Mouse (Mus musculus) embryonic stem cell, embryonic (primary cell): ENCODE data around the gene Slc32a1.

Source experiments
- CTCF ChIA-PET, 4 experiments: fragments of 300-600 bp in 2 of 4; fragments of 350-600 bp in 2 of 4; sonication (Branson Sonifier 250); formaldehyde crosslinking; loops; one replicate each; lab custom pipeline; 2022; ENCODE audit warnings: inconsistent platforms in 2 of 4; lab: Charles Lee
- POLR2A ChIA-PET, 4 experiments: fragments of 300-600 bp in 2 of 4; fragments of 350-600 bp in 2 of 4; sonication (Branson Sonifier 250); formaldehyde crosslinking; loops; one replicate each; lab custom pipeline; 2022; ENCODE audit warnings: antibody characterized with exemption in 4 of 4, inconsistent platforms in 1 of 4; lab: Charles Lee

The Slc32a1 gene

GRCm38 (mm10) chr2:158602663-158603062 is 7.9 kb upstream of the Slc32a1 start:
- POLR2A ChIA-PET: interaction anchor here in 2 of 4 experiments (0.7 to 1.6 kb wide), 4 partner anchors 11 to 52 kb away, joined by 3 to 5 read pairs (median 3); no protein-coding TSS in a partner anchor
- CTCF ChIA-PET: interaction anchor here in 3 of 4 experiments (0.6 to 2.5 kb wide), 4 partner anchors 52 to 225 kb away, joined by 5 to 10 read pairs (median 6); no protein-coding TSS in a partner anchor

GRCm38 (mm10) chr2:158606511-158606964 is 4.0 kb upstream of the Slc32a1 start:
- ChIA-PET POLR2A (no interaction called here), CTCF (no interaction called here)

GRCm38 (mm10) chr2:158609681-158610080 is 886 bp upstream of the Slc32a1 start:
- ChIA-PET POLR2A (interaction anchor here (0.6 to 2.4 kb wide), 24 partner anchors 9 to 457 kb away, joined by 3 to 14 read pairs (median 4); partner anchors contain the start of gene Actr5 (in 3 of the 4)), CTCF (interaction anchor here (0.6 to 4.3 kb wide), 22 partner anchors 14 to 293 kb away, joined by 3 to 26 read pairs (median 6); partner anchors contain the start of gene Actr5 (in 1 of the 4))

GRCm38 (mm10) chr2:158611326-158611719 is 756 bp downstream of the Slc32a1 start:
- CTCF ChIA-PET: interaction anchor here (0.7 to 4.3 kb wide), 21 partner anchors 10 to 77 kb away, joined by 3 to 26 read pairs (median 6); partner anchors contain the start of gene Actr5 (in 1 of the 4)
- POLR2A ChIA-PET: interaction anchor here in 3 of 4 experiments (0.6 to 2.4 kb wide), 13 partner anchors 14 to 92 kb away, joined by 3 to 14 read pairs (median 5); partner anchors contain the start of gene Actr5 (in 1 of the 3)

GRCm38 (mm10) chr2:158611726-158612670 is 1.4 kb downstream of the Slc32a1 start:
- ChIA-PET POLR2A (interaction anchor here in 3 of 4 experiments (0.6 to 2.4 kb wide), 17 partner anchors 14 to 162 kb away, joined by 3 to 8 read pairs (median 3); no protein-coding TSS in a partner anchor), CTCF (interaction anchor here (0.6 to 4.3 kb wide), 23 partner anchors 9 to 100 kb away, joined by 3 to 26 read pairs (median 5); partner anchors contain the start of gene Actr5 (in 1 of the 4))

- CTCF ChIA-PET: interaction anchor here (1.0 to 4.3 kb wide), 15 partner anchors 12 to 251 kb away, joined by 3 to 32 read pairs (median 7); partner anchors contain the start of gene Actr5 (in 1 of the 4)
- POLR2A ChIA-PET: interaction anchor here in 2 of 4 experiments (1.1 to 2.4 kb wide), 6 partner anchors 10 to 64 kb away, joined by 3 to 8 read pairs (median 4); no protein-coding TSS in a partner anchor
Observed at GRCm38 (mm10) chr2:158612671-158613250, 2.2 kb downstream of the Slc32a1 start.

GRCm38 (mm10) chr2:158613541-158614417 is 3.2 kb downstream of the Slc32a1 start:
- CTCF ChIA-PET: interaction anchor here (0.5 to 2.4 kb wide), 39 partner anchors 11 to 807 kb away, joined by 3 to 32 read pairs (median 4); partner anchors contain the start of gene Actr5 (in 2 of the 4)
- POLR2A ChIA-PET: interaction anchor here in 3 of 4 experiments (0.6 to 2.1 kb wide), 14 partner anchors 9 to 75 kb away, joined by 3 to 9 read pairs (median 4); partner anchors contain the start of gene Actr5 (in 2 of the 3)

GRCm38 (mm10) chr2:158614418-158614955 is 3.9 kb downstream of the Slc32a1 start:
- POLR2A ChIA-PET: interaction anchor here (0.6 to 2.1 kb wide), 12 partner anchors 10 to 562 kb away, joined by 3 to 9 read pairs (median 4); partner anchors contain the start of gene Actr5 (in 2 of the 4)
- CTCF ChIA-PET: interaction anchor here (0.5 to 2.4 kb wide), 29 partner anchors 10 to 643 kb away, joined by 3 to 32 read pairs (median 5); partner anchors contain the start of gene Actr5 (in 2 of the 4)

GRCm38 (mm10) chr2:158615161-158615680 is 4.7 kb downstream of the Slc32a1 start:
- ChIA-PET POLR2A (interaction anchor here (0.6 to 2.1 kb wide), 8 partner anchors 10 to 563 kb away, joined by 3 to 11 read pairs (median 6); partner anchors contain the start of gene Actr5 (in 2 of the 4)), CTCF (interaction anchor here in 3 of 4 experiments (0.5 to 2.4 kb wide), 11 partner anchors 14 to 644 kb away, joined by 3 to 32 read pairs (median 4); no protein-coding TSS in a partner anchor)

GRCm38 (mm10) chr2:158615702-158616101 is 5.1 kb downstream of the Slc32a1 start:
- ChIA-PET CTCF (interaction anchor here (0.6 to 2.2 kb wide), 7 partner anchors 14 to 69 kb away, joined by 3 to 8 read pairs (median 4); no protein-coding TSS in a partner anchor), POLR2A (interaction anchor here in 3 of 4 experiments (0.6 to 2.0 kb wide), 8 partner anchors 9 to 66 kb away, joined by 3 to 11 read pairs (median 3); partner anchors contain the start of gene Actr5 (in 3 of the 3))

GRCm38 (mm10) chr2:158616296-158616695 is 5.7 kb downstream of the Slc32a1 start:
- CTCF ChIA-PET: interaction anchor here (0.6 to 2.2 kb wide), 11 partner anchors 8 to 92 kb away, joined by 3 to 8 read pairs (median 4); partner anchors contain the start of gene Actr5 (in 1 of the 4)
- POLR2A ChIA-PET: interaction anchor here in 3 of 4 experiments (0.6 to 2.0 kb wide), 11 partner anchors 8 to 66 kb away, joined by 3 to 11 read pairs (median 3); partner anchors contain the start of gene Actr5 (in 3 of the 3)

GRCm38 (mm10) chr2:158616790-158617189 is 6.2 kb downstream of the Slc32a1 start:
- ChIA-PET POLR2A (interaction anchor here in 3 of 4 experiments (0.6 to 2.0 kb wide), 8 partner anchors 8 to 50 kb away, joined by 3 to 11 read pairs (median 4); partner anchors contain the start of gene Actr5 (in 2 of the 3)), CTCF (interaction anchor here in 3 of 4 experiments (0.6 to 2.2 kb wide), 10 partner anchors 8 to 92 kb away, joined by 3 to 8 read pairs (median 5); partner anchors contain the start of gene Actr5 (in 1 of the 3))

- ChIA-PET POLR2A (interaction anchor here (0.6 to 2.1 kb wide), 25 partner anchors 9 to 267 kb away, joined by 3 to 21 read pairs (median 4); partner anchors contain the start of gene Slc32a1 (in 1 of the 4)), CTCF (interaction anchor here (0.6 to 11.3 kb wide), 21 partner anchors 8 to 250 kb away, joined by 3 to 117 read pairs (median 5); partner anchors contain the start of genes Ralgapb (in 1 of the 4), Slc32a1 (in 1 of the 4) and Snhg11 (in 1 of the 4))
Observed at GRCm38 (mm10) chr2:158624718-158625222, 14.2 kb downstream of the Slc32a1 start, which contains the start of gene Actr5. TSS of gene Actr5 (plus strand) at chr2:158624888.

- ChIA-PET CTCF (interaction anchor here (0.9 to 11.3 kb wide), 19 partner anchors 9 to 250 kb away, joined by 3 to 117 read pairs (median 6); partner anchors contain the start of genes Ralgapb (in 1 of the 4), Slc32a1 (in 1 of the 4) and Snhg11 (in 1 of the 4)), POLR2A (interaction anchor here in 3 of 4 experiments (0.5 to 2.1 kb wide), 26 partner anchors 9 to 268 kb away, joined by 3 to 12 read pairs (median 4); partner anchors contain the start of gene Slc32a1 (in 1 of the 3))
Observed at GRCm38 (mm10) chr2:158625231-158625630, 14.7 kb downstream of the Slc32a1 start.
